Mouse (Mus musculus) liver, postnatal 0 days (tissue): ENCODE measurements around the gene Arid3c. TPM values are rescaled to one million over a fixed set of nuclear protein-coding genes. Genes with fewer than 3 reads are reported as not detected.
"Not testable (repeated sequence)": the region's sequence is repeated elsewhere in the genome, so short reads cannot be mapped to it uniquely, and the experiment has no call there.

Experiments
- ATAC-seq: fragments of 200-750 bp; cut with Nextera tagmentation; 2 replicates; pipeline ENCODE4 v1.8.0; 2017; ENCODE audit warnings: mild to moderate bottlenecking, moderate library complexity
- DNase-seq: peaks from one replicate; pipeline ENCODE4 v3.0.0-alpha.2; 2016
- H3K27ac ChIP-seq: fragments of 300-500 bp; sonication (generic); 2 replicates; pipeline ENCODE4 v1.5.1; 2014; ENCODE audit warnings: antibody characterized with exemption, moderate library complexity, mild to moderate bottlenecking, low read depth
- H3K27me3 ChIP-seq: fragments of 300-500 bp; sonication (generic); 2 replicates; pipeline ENCODE4 v1.6.1; 2014; ENCODE audit warnings: low read length, control low read depth, mixed read lengths; ENCODE audit not compliant: insufficient read depth
- H3K36me3 ChIP-seq: fragments of 300-500 bp; sonication (generic); replicated peaks from 2 replicates; pipeline ENCODE4 v1.6.1; 2014; ENCODE audit warnings: mild to moderate bottlenecking, control low read depth, low read length, moderate library complexity, mixed read lengths; ENCODE audit not compliant: insufficient read depth
- H3K4me1 ChIP-seq: fragments of 300-500 bp; sonication (generic); 2 replicates; pipeline ENCODE4 v1.6.1; 2014; ENCODE audit warnings: antibody characterized with exemption, mild to moderate bottlenecking, control low read depth; ENCODE audit not compliant: insufficient read depth
- H3K4me2 ChIP-seq: fragments of 300-500 bp; sonication (generic); 2 replicates; pipeline ENCODE4 v1.6.1; 2014; ENCODE audit warnings: low read depth, mild to moderate bottlenecking, low read length, moderate library complexity, mixed read lengths
- H3K4me3 ChIP-seq: fragments of 300-500 bp; sonication (generic); 2 replicates; pipeline ENCODE4 v1.5.1; 2014; ENCODE audit warnings: low read depth, low read length
- H3K9ac ChIP-seq: fragments of 300-500 bp; sonication (generic); replicated peaks from 2 replicates; pipeline ENCODE4 v1.6.1; 2014; ENCODE audit warnings: mild to moderate bottlenecking, moderate library complexity
- H3K9me3 ChIP-seq: fragments of 300-500 bp; sonication (generic); 2 replicates; pipeline ENCODE4 v1.6.1; 2016; ENCODE audit warnings: mild to moderate bottlenecking, control low read depth, low read length, mixed read lengths
- CTCF ChIP-seq: sonication (generic); IDR thresholded peaks from 2 replicates; pipeline ENCODE4 v1.5.1; 2016; ENCODE audit warnings: antibody characterized with exemption, low read depth
- WGBS: fragments of 180-500 bp; shearing (Covaris S2); extraction: QIAGEN DNeasy Blood & Tissue Kit; methylation state at CpG from one replicate; pipeline ENCODE4 v1.1.7; 2014; ENCODE audit not compliant: insufficient replicate concordance; 5-methylcytosine and 5-hydroxymethylcytosine counted together
- polyA plus RNA-seq: library from polyadenylated mRNA; unstranded; fragments of >200 nt; fragmentation: Nextera tagmentation; extraction: Ambion mirVana; gene quantifications from 2 replicates; pipeline ENCODE4 v1.2.1, GENCODE M21; 2015

Arid3c gene
- polyA plus RNA-seq, 1 experiment from 2014 or later = not detected

DNA sequence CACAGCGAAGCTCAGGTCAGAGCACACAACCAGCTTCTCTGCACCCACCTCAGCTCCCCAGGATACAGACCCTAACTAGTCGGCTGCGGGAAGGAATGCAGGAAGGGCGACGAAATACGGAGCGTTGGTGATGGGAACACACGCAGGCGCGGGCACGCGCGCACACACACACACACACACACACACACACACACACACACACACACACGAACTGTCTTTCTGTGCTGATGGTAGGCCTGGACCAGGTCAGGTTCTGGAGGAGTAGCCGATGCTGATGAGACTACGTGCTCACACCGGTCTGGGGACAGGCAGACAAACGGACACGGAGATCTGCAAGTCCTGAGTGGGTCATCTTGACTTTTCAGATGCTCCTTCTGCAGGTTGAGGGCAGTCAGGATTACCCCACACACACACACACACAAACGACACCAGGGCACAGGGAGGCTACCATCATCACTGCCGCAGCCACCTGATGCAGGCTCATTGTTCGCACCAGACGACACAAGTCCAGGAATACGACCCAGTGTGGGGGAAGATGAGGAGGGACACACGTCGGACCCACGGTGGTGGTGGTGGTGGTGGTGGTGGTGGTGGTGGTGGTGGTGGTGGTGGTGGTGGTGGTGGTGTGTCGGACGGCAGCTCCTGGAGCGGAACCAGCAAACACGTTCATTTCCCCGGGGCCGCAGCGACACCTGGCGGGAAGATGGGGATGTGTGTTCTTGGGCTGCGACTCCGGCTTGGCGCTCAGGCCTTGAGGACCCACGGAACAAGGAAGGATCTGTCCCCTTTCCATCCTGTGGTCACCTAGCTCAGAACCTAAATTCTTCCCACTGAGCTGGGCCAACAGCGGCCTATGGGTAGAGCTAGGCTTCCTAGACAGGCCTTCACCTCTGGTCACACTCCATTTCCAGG lies 33.8 kb downstream of the Arid3c start, which contains the start of gene Cntfr:
Gene Cntfr, minus strand, starts transcription at position 160 of the 912 bp plus-strand sequence.
- ATAC-seq, H3K9me3 ChIP-seq, H3K27ac ChIP-seq, H3K4me2 ChIP-seq, H3K9ac ChIP-seq, H3K36me3 ChIP-seq, H3K4me1 ChIP-seq, H3K4me3 ChIP-seq, H3K27me3 ChIP-seq: not testable (repeated sequence)
- peak; percentile 75 for DNase-seq
- peak; percentile 75 for TF ChIP-seq CTCF
- 6% methylated on average over 27 of the region's 40 CpGs for WGBS

DNA sequence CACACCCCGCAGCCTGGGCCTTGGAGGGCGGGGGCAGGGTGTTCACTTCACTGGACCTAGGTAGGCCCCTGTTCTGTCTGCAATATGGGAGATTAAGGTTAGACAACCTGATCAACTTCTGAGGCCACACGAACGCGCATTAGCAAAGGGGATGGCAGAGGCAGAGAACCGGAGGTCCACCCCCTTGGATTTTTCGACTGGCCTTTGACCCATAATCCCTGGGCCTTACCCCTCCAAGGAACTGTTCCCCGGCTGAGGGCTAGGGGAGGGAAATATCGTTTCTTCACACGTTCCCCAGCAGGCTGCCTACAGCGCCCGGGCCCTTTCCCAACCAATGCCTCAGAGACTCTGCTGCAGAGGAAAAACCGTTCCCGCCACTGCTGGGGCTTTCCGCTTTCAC lies 34.5 kb downstream of the Arid3c start:
- H3K4me2 ChIP-seq, H3K9ac ChIP-seq, DNase-seq, H3K27me3 ChIP-seq, H3K4me1 ChIP-seq, ATAC-seq, H3K36me3 ChIP-seq, H3K9me3 ChIP-seq, H3K4me3 ChIP-seq, H3K27ac ChIP-seq: not testable (repeated sequence)
- 5% methylated on average over 11 of the region's 15 CpGs for whole genome bisulfite sequencing

DNA sequence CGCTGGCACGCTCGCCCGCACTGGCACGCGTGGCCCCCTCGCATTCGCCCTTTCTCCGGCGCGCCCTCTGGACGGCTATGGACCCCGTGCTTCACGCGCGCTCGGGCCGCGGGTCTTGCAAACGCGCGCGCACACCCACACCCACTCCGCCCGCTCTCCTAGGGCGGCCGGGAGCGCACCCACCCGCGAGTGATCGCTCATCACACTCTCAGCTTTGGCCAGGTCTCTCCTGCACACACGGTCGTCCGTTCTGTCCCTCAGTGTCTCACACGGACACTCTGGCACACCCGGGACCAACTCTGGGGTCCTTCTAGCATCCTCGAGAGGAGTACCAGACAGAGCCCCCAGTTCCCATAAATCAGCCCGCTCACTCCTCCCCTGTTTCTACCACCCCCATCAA lies 35.1 kb downstream of the Arid3c start:
- not testable (repeated sequence) for ATAC-seq, DNase-seq, H3K4me2 ChIP-seq, H3K4me3 ChIP-seq, H3K36me3 ChIP-seq, H3K9ac ChIP-seq, H3K27ac ChIP-seq, H3K4me1 ChIP-seq, H3K9me3 ChIP-seq, H3K27me3 ChIP-seq
- 2% methylated on average over 10 of the region's 38 CpGs for WGBS

DNA sequence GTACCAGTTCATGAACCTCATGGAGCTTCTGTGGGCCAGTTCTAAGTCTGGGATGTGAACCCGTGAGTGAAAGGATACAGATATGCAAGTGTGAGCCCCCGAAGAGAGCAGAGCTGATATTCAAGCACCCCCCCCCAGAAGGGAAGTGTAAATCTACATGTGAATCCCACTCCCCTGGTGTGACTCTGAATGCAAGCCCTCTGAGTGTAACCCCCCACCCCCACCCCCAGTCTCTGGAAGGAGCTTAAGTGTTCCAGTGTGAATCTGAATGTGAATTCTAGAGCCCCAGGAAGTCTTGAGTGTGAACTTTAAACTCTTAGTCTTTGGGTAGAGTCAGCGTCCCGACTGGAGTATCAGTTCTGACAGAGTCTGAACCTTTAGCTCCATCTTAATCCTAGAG lies 37.4 kb downstream of the Arid3c start:
- WGBS = 15% methylated on average over 4 of the region's 4 CpGs
- H3K9me3 ChIP-seq, H3K4me1 ChIP-seq, H3K27ac ChIP-seq, H3K9ac ChIP-seq, H3K36me3 ChIP-seq, H3K27me3 ChIP-seq, ATAC-seq, DNase-seq, H3K4me3 ChIP-seq, H3K4me2 ChIP-seq: not testable (repeated sequence)

DNA sequence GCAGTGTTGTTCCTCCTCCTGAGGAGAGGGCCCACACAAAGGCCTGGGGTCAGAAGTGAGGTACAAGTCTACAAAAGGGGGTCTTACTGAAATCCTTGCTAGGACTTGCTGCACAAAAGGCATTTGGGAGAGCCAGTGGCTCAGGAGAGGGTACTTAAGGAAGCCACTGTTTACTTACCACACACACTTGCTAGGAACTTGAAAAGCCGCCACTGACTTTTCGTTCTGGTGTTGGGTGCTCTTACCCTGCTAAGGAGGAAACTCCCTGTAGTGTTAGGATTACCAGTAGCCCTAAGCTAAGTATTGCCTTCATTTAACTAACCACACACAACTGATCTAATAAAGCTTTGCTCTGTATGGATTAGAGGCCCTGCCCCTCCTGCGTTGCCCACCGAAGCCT lies 40.9 kb downstream of the Arid3c start:
- H3K4me2 ChIP-seq, H3K36me3 ChIP-seq, H3K4me3 ChIP-seq, H3K9me3 ChIP-seq, H3K27ac ChIP-seq, H3K4me1 ChIP-seq, H3K9ac ChIP-seq, DNase-seq, ATAC-seq, H3K27me3 ChIP-seq: not testable (repeated sequence)
- WGBS = no CpG with 5 or more reads among the region's 4 CpGs

DNA sequence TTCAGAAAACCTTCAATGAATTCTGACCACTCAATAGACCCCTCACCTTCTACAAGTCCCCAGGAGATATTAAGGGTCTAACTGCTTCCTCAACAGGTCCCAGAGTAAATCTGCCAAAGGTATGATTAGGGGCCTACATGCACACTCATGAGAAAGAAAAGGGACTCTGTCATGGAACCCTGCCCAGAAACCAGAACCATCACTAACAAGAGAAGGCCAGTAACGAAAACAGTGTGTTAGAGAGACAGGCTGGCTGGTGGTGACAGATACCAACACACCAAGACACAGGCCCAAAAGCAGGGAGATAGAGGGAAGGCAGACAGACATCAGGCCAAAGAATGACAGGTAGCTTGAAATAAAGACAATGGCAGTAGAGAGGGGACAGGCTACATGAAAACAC lies 42.4 kb downstream of the Arid3c start:
- H3K4me1 ChIP-seq, H3K4me2 ChIP-seq, H3K9ac ChIP-seq, DNase-seq, H3K27ac ChIP-seq, H3K9me3 ChIP-seq, H3K4me3 ChIP-seq, ATAC-seq, H3K27me3 ChIP-seq, H3K36me3 ChIP-seq: not testable (repeated sequence)
- 81% methylated on average over 1 of the region's 1 CpGs for WGBS

DNA sequence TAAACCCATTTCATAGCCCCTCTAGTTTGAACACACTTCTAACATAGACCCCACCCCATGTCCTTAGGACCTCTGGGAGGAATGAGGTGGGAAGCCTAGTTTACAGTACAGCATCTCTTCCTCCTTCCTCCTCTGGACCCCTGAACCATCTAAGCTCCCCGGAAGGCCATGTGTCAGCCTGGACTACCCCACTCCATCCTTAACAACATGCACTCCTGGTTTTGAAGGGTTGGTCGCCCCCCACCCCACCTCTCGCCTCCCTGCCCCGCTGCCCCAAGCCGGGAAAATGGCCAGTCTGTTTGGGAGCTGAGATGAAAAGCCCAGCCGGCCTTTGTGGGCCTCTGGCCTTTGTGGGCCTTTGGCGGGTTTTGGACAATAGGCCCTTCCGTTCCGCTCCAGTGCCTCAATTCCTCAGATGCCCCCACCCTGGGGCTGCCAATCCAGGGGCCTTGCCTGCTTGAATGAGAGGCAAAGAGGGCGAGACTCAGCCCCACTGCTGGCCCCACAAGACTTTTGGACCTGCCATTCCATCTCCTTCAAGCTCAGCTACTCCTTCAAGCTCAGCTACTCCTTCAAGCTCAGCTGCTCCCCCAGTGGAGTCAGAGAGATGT lies 45.0 kb downstream of the Arid3c start:
- H3K9me3 ChIP-seq, H3K27ac ChIP-seq, ATAC-seq, H3K4me2 ChIP-seq, DNase-seq, H3K4me1 ChIP-seq, H3K9ac ChIP-seq, H3K4me3 ChIP-seq, H3K36me3 ChIP-seq: not testable (repeated sequence)
- WGBS = 48% methylated on average over 9 of the region's 10 CpGs
- peaks cover 11% of the 10 kb centered on the region; the same call in 1 of the 2 replicates for H3K27me3 ChIP-seq

DNA sequence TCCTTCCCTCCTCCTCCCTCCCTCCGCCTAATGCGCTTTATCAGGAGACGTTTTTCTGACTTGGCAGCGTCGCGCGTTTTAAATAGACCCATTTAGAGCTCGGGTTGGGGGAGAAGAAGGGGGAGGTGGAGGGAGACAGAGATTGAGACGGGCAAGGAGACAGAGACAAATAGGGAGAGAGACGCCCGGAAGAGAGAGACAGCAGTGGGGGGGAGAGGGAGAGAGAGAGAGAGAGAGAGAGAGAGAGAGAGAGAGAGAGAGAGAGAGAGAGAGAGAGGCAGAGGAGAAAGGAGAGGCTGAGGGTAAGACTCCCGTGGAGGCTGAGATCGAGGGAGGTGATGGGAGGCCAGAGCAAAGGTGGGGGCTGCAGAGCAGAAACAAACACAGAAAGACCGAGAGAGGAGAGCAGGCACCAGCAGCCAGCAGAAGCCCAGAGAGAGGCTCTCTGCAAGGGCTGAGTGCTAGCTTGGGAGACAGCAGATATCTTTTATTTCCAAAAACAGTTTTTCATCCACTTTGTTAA lies 46.0 kb downstream of the Arid3c start:
- not testable (repeated sequence) for H3K4me2 ChIP-seq, DNase-seq, H3K9me3 ChIP-seq, H3K36me3 ChIP-seq, H3K4me1 ChIP-seq, H3K27ac ChIP-seq, H3K9ac ChIP-seq, H3K4me3 ChIP-seq, ATAC-seq
- 2% methylated on average over 12 of the region's 14 CpGs for WGBS
- peaks cover 14% of the 10 kb centered on the region; the same call in 1 of the 2 replicates for H3K27me3 ChIP-seq

DNA sequence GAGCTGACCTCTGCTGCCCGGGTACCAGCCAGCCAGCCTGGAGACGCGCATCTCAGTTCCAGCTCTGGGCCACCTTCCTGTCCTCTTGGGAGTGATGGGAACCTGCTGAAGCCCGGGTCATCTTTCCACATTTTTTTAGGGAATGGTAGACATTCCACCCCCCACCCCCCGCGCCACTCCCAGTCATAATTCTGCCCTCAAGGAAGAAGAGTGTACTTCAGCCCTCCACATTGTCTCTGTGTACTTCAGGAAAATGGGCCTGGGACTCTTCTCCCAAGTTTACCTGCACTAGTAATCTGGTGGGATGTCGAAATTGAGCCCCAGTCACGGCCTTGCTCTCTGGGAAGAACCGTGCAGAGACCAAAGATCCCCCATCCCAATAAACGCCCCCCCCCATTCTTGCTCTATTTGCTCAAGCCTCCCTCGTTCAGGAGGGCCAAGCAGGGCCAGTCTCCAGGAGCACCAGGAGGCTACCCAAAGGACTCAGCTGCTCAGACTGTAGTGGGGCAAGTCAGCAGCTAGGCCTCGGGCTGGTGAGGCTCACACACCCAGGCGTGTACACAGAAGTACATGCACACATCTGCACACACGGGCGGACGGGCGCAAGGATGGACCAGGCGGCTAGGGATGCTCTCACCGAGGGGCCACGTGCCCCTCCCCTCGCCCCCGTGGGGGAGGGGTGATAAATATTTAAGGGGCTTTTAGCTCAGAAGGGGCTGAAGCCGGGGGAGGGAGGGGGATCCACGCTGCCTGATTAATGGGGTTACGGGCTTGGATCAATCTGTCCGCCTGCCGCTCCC lies 46.6 kb downstream of the Arid3c start:
- not testable (repeated sequence) for H3K9ac ChIP-seq, H3K36me3 ChIP-seq, DNase-seq, H3K27ac ChIP-seq, ATAC-seq, H3K4me1 ChIP-seq, H3K4me2 ChIP-seq, H3K4me3 ChIP-seq, H3K9me3 ChIP-seq
- peaks cover 17% of the 10 kb centered on the region; the same call in 1 of the 2 replicates for H3K27me3 ChIP-seq
- WGBS = 13% methylated on average over 14 of the region's 27 CpGs
